Mouse (Mus musculus) G1E (cell line): Measurements from ENCODE around the gene Cacna1i.

Experiments used
- CTCF ChIP-seq: IDR thresholded peaks from 2 replicates; pipeline ENCODE4 v1.5.1; 2012; ENCODE audit warnings: low read depth, low read length, inconsistent platforms, mixed read lengths
- GATA1 ChIP-seq: IDR thresholded peaks from 2 replicates; pipeline ENCODE4 v1.6.1; 2012; ENCODE audit warnings: borderline replicate concordance, low read length, inconsistent platforms, mixed read lengths
- TAL1 ChIP-seq: conservative IDR thresholded peaks from 2 replicates; pipeline ENCODE4 v1.6.1; 2012; ENCODE audit warnings: low read depth, low read length, inconsistent platforms, mixed read lengths

DNA sequence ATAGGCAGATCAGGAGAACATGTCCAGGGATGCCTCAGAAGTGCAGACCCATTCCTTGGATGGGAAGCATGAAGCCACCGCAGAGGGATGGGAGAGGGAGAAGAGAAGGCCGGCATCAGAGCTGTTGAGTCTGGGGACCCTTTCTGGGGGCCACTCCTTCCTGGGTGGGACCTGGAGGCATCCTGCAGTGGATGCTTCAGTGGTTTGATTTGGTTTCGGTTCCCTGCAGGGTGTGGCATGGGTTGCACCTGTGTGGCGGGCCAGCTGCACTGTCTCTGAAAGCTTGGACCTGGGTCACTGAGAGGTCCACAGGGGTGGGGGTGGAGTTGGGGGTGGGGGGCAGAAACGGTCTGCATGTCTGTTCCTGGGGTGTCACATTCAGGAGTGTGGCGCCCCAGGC, 32.9 kb downstream of the Cacna1i start:
- TF ChIP-seq CTCF (no peak), GATA1 (no peak), TAL1 (no peak)
